Mouse (Mus musculus): ENCODE measurements at regions not wholly inside any gene's neighbourhood (a gene's known extent, or its start where the extent isn't known, plus 50 kb on each side); places are given as distances from the start of the nearest gene placed in this dataset.

GRCm38 (mm10) chr10:16994526-16994925 lies 728.5 kb upstream of the Cited2 start:
- no peak for TF ChIP-seq CTCF (IDR thresholded peaks at IDR 0.05; ENCODE audit: low read depth)
- TF ChIP-seq EP300 (IDR thresholded peaks at IDR 0.05; ENCODE audit: low read depth), result no peak
- Histone ChIP-seq H3K4me3 (ENCODE audit: insufficient read depth in 1 of 2, low read depth in 2 of 2, low read length in 2 of 2) (no peak overlapping the region), H3K27ac (no peak overlapping the region), H3K9ac (replicated peaks) (no peak overlapping the region), H3K27me3 (ENCODE audit: control insufficient read depth, insufficient read depth, low read length) (no peaks in the 10 kb centered on the region), H3K9me3 (ENCODE audit: control insufficient read depth, low read length) (no peaks in the 10 kb centered on the region), H3K4me1 (replicated peaks; ENCODE audit: control insufficient read depth in 2 of 2, insufficient read depth in 2 of 2, low read length in 1 of 2) (no peaks in the 10 kb centered on the region), H3K36me3 (replicated peaks; ENCODE audit: control insufficient read depth, insufficient read depth, low read depth) (no peaks in the 10 kb centered on the region), H3K4me2 (ENCODE audit: low read depth) (no peak overlapping the region)
- DNase-seq (ENCODE audit: low read depth in 3 of 3, low spot score in 3 of 3) (no peak), ATAC-seq (ENCODE audit: insufficient read depth) (no peak)
- WGBS (ENCODE audit: insufficient replicate concordance), result 71% methylated on average over 6 of the region's 6 CpGs

- no peak for TF ChIP-seq EP300 (IDR thresholded peaks at IDR 0.05; ENCODE audit: low read depth)
- no peak overlapping the region for H3K4me2 ChIP-seq (ENCODE audit: low read depth)
- DNase-seq (ENCODE audit: low read depth in 3 of 3, low spot score in 3 of 3) (no peak), ATAC-seq (ENCODE audit: insufficient read depth) (no peak)
- no peak overlapping the region for H3K4me3 ChIP-seq (ENCODE audit: insufficient read depth in 1 of 2, low read depth in 2 of 2, low read length in 2 of 2)
- no peak overlapping the region for H3K9ac ChIP-seq (replicated peaks)
- WGBS (ENCODE audit: insufficient replicate concordance), result 66% methylated on average over 1 of the region's 1 CpGs
- H3K36me3 ChIP-seq (replicated peaks; ENCODE audit: control insufficient read depth, insufficient read depth, low read depth), result no peaks in the 10 kb centered on the region
- H3K4me1 ChIP-seq (replicated peaks; ENCODE audit: control insufficient read depth in 2 of 2, insufficient read depth in 2 of 2, low read length in 1 of 2), result no peaks in the 10 kb centered on the region
- no peak overlapping the region for H3K27ac ChIP-seq
- no peaks in the 10 kb centered on the region for H3K9me3 ChIP-seq (ENCODE audit: control insufficient read depth, low read length)
- no peaks in the 10 kb centered on the region for H3K27me3 ChIP-seq (ENCODE audit: control insufficient read depth, insufficient read depth, low read length)
Measured at GRCm38 (mm10) chr10:16995010-16995409, 728.0 kb upstream of the Cited2 start.

GRCm38 (mm10) chr10:16996820-16997466 lies 726.1 kb upstream of the Cited2 start:
- WGBS (ENCODE audit: insufficient replicate concordance), result 29% methylated on average over 6 of the region's 6 CpGs
- TF ChIP-seq CTCF (IDR thresholded peaks at IDR 0.05; ENCODE audit: low read depth) (no peak), EP300 (IDR thresholded peaks at IDR 0.05; ENCODE audit: low read depth) (no peak)
- no peak overlapping the region for H3K9ac ChIP-seq (replicated peaks)
- no peaks in the 10 kb centered on the region for H3K9me3 ChIP-seq (ENCODE audit: control insufficient read depth, low read length)
- H3K27ac ChIP-seq, result no peak overlapping the region
- H3K4me2 ChIP-seq (ENCODE audit: low read depth), result no peak overlapping the region
- H3K36me3 ChIP-seq (replicated peaks; ENCODE audit: control insufficient read depth, insufficient read depth, low read depth), result no peaks in the 10 kb centered on the region
- no peaks in the 10 kb centered on the region for H3K4me1 ChIP-seq (replicated peaks; ENCODE audit: control insufficient read depth in 2 of 2, insufficient read depth in 2 of 2, low read length in 1 of 2)
- no peak for ATAC-seq (ENCODE audit: insufficient read depth)
- no peaks in the 10 kb centered on the region for H3K27me3 ChIP-seq (ENCODE audit: control insufficient read depth, insufficient read depth, low read length)
- no peak overlapping the region for H3K4me3 ChIP-seq (ENCODE audit: insufficient read depth in 1 of 2, low read depth in 2 of 2, low read length in 2 of 2)
- peak in 2 of 3 experiments; percentile 10 to 11 for DNase-seq (ENCODE audit: low read depth in 3 of 3, low spot score in 3 of 3)

- 60% methylated on average over 8 of the region's 8 CpGs for WGBS (ENCODE audit: insufficient replicate concordance)
- TF ChIP-seq EP300 (IDR thresholded peaks at IDR 0.05; ENCODE audit: low read depth), result no peak
- TF ChIP-seq CTCF (IDR thresholded peaks at IDR 0.05; ENCODE audit: low read depth), result no peak
- DNase-seq (ENCODE audit: low read depth in 3 of 3, low spot score in 3 of 3), result no peak
Measured at GRCm38 (mm10) chr10:17001320-17001719, 721.7 kb upstream of the Cited2 start.

GRCm38 (mm10) chr10:17003123-17003849 lies 719.7 kb upstream of the Cited2 start:
- Histone ChIP-seq H3K36me3 (replicated peaks; ENCODE audit: control insufficient read depth, insufficient read depth, low read depth) (no peaks in the 10 kb centered on the region), H3K27ac (no peak overlapping the region), H3K4me1 (replicated peaks; ENCODE audit: control insufficient read depth in 2 of 2, insufficient read depth in 2 of 2, low read length in 1 of 2) (no peaks in the 10 kb centered on the region), H3K27me3 (ENCODE audit: control insufficient read depth, insufficient read depth, low read length) (no peaks in the 10 kb centered on the region), H3K4me3 (ENCODE audit: insufficient read depth in 1 of 2, low read depth in 2 of 2, low read length in 2 of 2) (no peak overlapping the region), H3K4me2 (ENCODE audit: low read depth) (no peak overlapping the region), H3K9me3 (ENCODE audit: control insufficient read depth, low read length) (no peaks in the 10 kb centered on the region), H3K9ac (replicated peaks) (no peak overlapping the region)
- DNase-seq (ENCODE audit: low read depth in 3 of 3, low spot score in 3 of 3) (no peak), ATAC-seq (ENCODE audit: insufficient read depth) (no peak)
- TF ChIP-seq EP300 (IDR thresholded peaks at IDR 0.05; ENCODE audit: low read depth), result no peak
- TF ChIP-seq CTCF (IDR thresholded peaks at IDR 0.05; ENCODE audit: low read depth), result no peak
- WGBS (ENCODE audit: insufficient replicate concordance), result 44% methylated on average over 4 of the region's 4 CpGs

More at GRCm38 (mm10) chr10:17001320-17001719, 721.7 kb upstream of the Cited2 start:
- Histone ChIP-seq H3K9me3 (ENCODE audit: control insufficient read depth, low read length) (no peaks in the 10 kb centered on the region), H3K4me3 (ENCODE audit: insufficient read depth in 1 of 2, low read depth in 2 of 2, low read length in 2 of 2) (no peak overlapping the region), H3K36me3 (replicated peaks; ENCODE audit: control insufficient read depth, insufficient read depth, low read depth) (no peaks in the 10 kb centered on the region), H3K9ac (replicated peaks) (no peak overlapping the region), H3K4me1 (replicated peaks; ENCODE audit: control insufficient read depth in 2 of 2, insufficient read depth in 2 of 2, low read length in 1 of 2) (no peaks in the 10 kb centered on the region), H3K27ac (no peak overlapping the region), H3K4me2 (ENCODE audit: low read depth) (no peak overlapping the region), H3K27me3 (ENCODE audit: control insufficient read depth, insufficient read depth, low read length) (no peaks in the 10 kb centered on the region)
- no peak for ATAC-seq (ENCODE audit: insufficient read depth)

Data from liver, embryonic 14.5 days (tissue).